Mouse (Mus musculus): ENCODE results near the gene Itgb2l.
"Not testable (repeated sequence)": the region's sequence is repeated elsewhere in the genome, so short reads cannot be mapped to it uniquely, and the experiment has no call there.

Gene Itgb2l

GRCm38 (mm10) chr16:96443468-96443867 lies at the start of gene Itgb2l:
Gene Itgb2l, minus strand, starts transcription at chr16:96443619.
- in situ Hi-C loops (cut with MboI; ENCODE audit: low pct_unique_long_range_greater_than_20kb in 1 of 2, low sequenced_read_pairs in 2 of 2, unreplicated experiment in 1 of 2): no loop called here

DNA sequence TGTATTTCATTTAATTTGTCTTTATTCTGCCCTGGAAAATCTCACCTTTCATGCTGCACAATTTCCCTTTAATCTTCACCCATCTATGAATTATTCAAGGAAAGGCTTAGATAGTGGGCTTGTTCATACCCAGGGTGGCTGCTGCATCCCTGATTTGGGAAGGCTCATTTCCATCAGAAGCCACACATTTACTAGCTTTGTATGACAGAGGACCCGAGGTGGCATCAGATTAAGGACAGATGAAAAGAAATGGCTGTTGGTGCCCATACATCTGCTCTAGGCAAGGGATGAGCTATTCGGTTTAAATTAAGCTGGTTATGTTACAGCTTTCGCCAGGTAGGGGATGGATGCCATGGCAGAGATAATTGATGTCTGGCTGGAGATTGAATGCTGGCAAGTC lies 48.1 kb upstream of the Itgb2l start:
- in situ Hi-C loops (cut with MboI; ENCODE audit: low pct_unique_long_range_greater_than_20kb in 1 of 2, low sequenced_read_pairs in 2 of 2, unreplicated experiment in 1 of 2): no loop called here

DNA sequence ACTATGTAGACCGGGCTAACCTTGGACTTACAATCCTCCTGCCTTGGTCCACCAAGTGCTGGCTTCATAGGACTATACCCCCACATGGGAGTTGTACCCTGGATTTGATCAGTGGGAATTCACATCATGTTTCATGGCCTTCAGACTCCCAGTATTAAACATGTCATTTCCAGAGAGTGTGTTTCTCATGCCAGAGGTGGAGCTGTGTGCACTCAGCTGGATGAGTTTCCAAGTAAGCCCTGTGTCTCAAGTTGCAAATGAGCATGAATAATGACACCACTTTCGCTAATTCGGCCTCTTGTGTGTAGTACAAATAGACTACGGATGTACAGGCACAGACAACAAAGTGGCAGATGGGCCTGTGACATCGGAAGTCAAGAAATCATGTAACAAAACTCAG lies 44.6 kb upstream of the Itgb2l start:
- in situ Hi-C loops (cut with MboI; ENCODE audit: low pct_unique_long_range_greater_than_20kb in 1 of 2, low sequenced_read_pairs in 2 of 2, unreplicated experiment in 1 of 2): no loop called here

- in situ Hi-C loops (cut with MboI; ENCODE audit: low pct_unique_long_range_greater_than_20kb in 1 of 2, low sequenced_read_pairs in 2 of 2, unreplicated experiment in 1 of 2): no loop called here
Measured at GRCm38 (mm10) chr16:96487007-96487684, 43.7 kb upstream of the Itgb2l start.

DNA sequence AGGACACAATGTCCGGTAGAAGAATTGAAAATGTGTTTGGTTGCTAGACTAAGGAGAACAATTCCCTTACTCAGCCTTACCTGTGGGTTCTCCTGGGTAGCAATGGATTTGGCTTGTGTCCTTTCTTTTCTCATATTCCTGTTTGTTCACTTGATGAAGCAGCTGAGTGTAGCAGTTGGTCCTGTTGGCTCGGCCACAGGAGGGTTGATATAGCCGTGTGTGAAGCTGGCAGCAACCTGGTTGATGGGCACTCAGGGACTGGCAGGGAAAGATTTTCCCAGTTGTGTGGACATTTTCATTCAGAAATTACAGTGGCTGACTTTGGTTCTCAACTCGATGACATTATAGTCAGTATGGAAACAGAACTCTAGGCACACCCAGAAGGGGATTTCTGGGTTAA lies 38.4 kb upstream of the Itgb2l start:
- in situ Hi-C loops (cut with MboI; ENCODE audit: low pct_unique_long_range_greater_than_20kb in 1 of 2, low sequenced_read_pairs in 2 of 2, unreplicated experiment in 1 of 2): no loop called here

- in situ Hi-C loops (cut with MboI; ENCODE audit: low pct_unique_long_range_greater_than_20kb in 1 of 2, low sequenced_read_pairs in 2 of 2, unreplicated experiment in 1 of 2): loop anchor here in 1 of 2 experiments (10.0 kb wide), 1 partner anchor 191 kb away; no protein-coding TSS in a partner anchor
Measured at GRCm38 (mm10) chr16:96474185-96474584, 30.8 kb upstream of the Itgb2l start.

DNA sequence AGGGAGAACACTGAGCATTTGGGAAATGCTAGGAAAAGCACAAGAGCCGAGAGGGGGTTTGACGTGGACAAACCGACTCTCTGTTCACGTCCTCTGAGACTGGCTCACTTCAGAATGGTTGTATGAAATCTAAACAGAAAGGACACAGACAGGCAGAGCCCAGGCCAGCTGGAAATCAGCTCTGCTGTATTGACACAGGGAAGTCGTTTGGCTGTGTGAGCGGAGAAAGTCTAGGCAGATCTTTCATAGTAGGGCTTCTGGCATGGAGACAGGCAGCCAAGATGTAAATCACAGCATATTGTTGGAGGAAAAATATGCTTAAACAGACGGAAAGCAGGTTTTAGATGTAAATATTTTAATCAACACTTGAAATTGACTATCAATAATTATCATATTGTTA lies 29.4 kb upstream of the Itgb2l start:
- in situ Hi-C loops (cut with MboI; ENCODE audit: low pct_unique_long_range_greater_than_20kb in 1 of 2, low sequenced_read_pairs in 2 of 2, unreplicated experiment in 1 of 2): loop anchor here in 1 of 2 experiments (10.0 kb wide), 1 partner anchor 192 kb away; no protein-coding TSS in a partner anchor

DNA sequence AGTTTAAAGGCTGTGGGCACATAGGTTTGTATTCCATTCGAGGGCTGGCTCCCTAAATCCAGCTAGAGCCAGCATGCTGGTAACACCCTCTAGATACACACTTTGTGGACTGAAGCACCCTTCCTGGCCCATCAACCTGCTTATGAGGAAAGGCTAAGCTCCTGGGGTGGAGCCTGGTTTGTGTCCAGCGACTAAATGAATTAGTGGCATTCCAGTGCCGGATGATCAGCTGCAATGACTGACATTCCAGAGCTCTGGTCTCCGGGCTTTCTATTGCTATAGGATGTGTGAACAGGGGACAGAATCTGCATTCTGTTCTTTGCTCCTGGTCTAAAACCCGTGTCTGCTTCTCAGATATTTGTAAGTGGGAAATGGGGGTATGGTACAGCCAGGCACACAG lies 28.9 kb upstream of the Itgb2l start:
- in situ Hi-C loops (cut with MboI; ENCODE audit: low pct_unique_long_range_greater_than_20kb in 1 of 2, low sequenced_read_pairs in 2 of 2, unreplicated experiment in 1 of 2): loop anchor here in 1 of 2 experiments (10.0 kb wide), 1 partner anchor 192 kb away; no protein-coding TSS in a partner anchor

- in situ Hi-C loops (cut with MboI; ENCODE audit: low pct_unique_long_range_greater_than_20kb in 1 of 2, low sequenced_read_pairs in 2 of 2, unreplicated experiment in 1 of 2): loop anchor here in 1 of 2 experiments (10.0 kb wide), 1 partner anchor 195 kb away; no protein-coding TSS in a partner anchor
Measured at GRCm38 (mm10) chr16:96469640-96470039, 26.2 kb upstream of the Itgb2l start.

GRCm38 (mm10) chr16:96468698-96469097 lies 25.3 kb upstream of the Itgb2l start:
- in situ Hi-C loops (cut with MboI; ENCODE audit: low pct_unique_long_range_greater_than_20kb in 1 of 2, low sequenced_read_pairs in 2 of 2, unreplicated experiment in 1 of 2): no loop called here

- in situ Hi-C loops (cut with MboI; ENCODE audit: low pct_unique_long_range_greater_than_20kb in 1 of 2, low sequenced_read_pairs in 2 of 2, unreplicated experiment in 1 of 2): no loop called here
Measured at GRCm38 (mm10) chr16:96468011-96468410, 24.6 kb upstream of the Itgb2l start.

DNA sequence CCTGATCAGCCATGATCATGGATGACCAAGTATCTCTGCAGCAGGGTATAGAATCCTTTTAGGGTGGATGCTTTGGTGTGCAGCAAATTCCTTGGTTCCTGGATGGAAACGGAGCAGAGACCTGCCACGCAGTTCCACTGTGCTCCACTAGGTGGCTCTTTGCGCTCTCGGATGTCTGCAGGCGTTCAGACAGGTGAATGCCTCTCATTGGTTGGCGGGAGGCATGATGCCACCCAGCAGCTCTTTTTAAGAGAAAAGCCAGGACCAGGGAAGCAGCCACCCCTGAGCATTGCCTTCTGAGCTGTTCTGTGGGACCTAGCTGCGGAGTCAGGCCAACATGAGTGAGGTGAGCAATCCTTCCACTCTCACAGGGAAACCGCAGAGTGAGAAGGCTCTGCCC lies 24.0 kb upstream of the Itgb2l start, which contains the start of gene Pcp4:
TSS of gene Pcp4 (plus strand) at position 162 of the 400 bp plus-strand sequence.
- in situ Hi-C loops (cut with MboI; ENCODE audit: low pct_unique_long_range_greater_than_20kb in 1 of 2, low sequenced_read_pairs in 2 of 2, unreplicated experiment in 1 of 2): no loop called here

- in situ Hi-C loops (cut with MboI; ENCODE audit: low pct_unique_long_range_greater_than_20kb in 1 of 2, low sequenced_read_pairs in 2 of 2, unreplicated experiment in 1 of 2): no loop called here
Measured at GRCm38 (mm10) chr16:96460788-96461187, 17.4 kb upstream of the Itgb2l start.

- in situ Hi-C loops (cut with MboI; ENCODE audit: low pct_unique_long_range_greater_than_20kb in 1 of 2, low sequenced_read_pairs in 2 of 2, unreplicated experiment in 1 of 2): no loop called here
Measured at GRCm38 (mm10) chr16:96459356-96459755, 15.9 kb upstream of the Itgb2l start.

GRCm38 (mm10) chr16:96457612-96458011 lies 14.2 kb upstream of the Itgb2l start:
- in situ Hi-C loops (cut with MboI; ENCODE audit: low pct_unique_long_range_greater_than_20kb in 1 of 2, low sequenced_read_pairs in 2 of 2, unreplicated experiment in 1 of 2): no loop called here

- in situ Hi-C loops (cut with MboI; ENCODE audit: low pct_unique_long_range_greater_than_20kb in 1 of 2, low sequenced_read_pairs in 2 of 2, unreplicated experiment in 1 of 2): no loop called here
Measured at GRCm38 (mm10) chr16:96454086-96454485, 10.7 kb upstream of the Itgb2l start.

- in situ Hi-C loops (cut with MboI; ENCODE audit: low pct_unique_long_range_greater_than_20kb in 1 of 2, low sequenced_read_pairs in 2 of 2, unreplicated experiment in 1 of 2): not testable (repeated sequence)
Measured at GRCm38 (mm10) chr16:96450871-96451270, 7.5 kb upstream of the Itgb2l start.

DNA sequence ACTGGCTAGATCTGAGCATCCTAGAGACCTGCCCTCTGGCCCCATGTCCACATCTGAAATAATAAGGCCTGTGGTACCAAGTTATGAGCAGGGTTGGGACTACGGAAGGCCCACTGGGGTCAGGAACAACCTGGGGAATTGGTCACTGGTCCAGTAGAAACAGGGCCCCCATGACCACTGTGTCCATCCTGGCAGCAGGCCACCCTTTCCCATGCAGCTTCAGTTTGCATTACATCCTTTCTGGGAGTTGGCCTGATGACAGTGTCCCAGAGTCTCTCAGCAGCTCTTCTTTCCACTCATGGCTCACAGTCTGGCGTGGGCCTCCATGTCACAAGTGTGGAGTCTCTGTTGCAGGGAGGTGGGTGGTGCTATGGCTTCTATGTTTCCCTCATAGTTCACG lies 1.6 kb downstream of the Itgb2l start:
- in situ Hi-C loops (cut with MboI; ENCODE audit: low pct_unique_long_range_greater_than_20kb in 1 of 2, low sequenced_read_pairs in 2 of 2, unreplicated experiment in 1 of 2): no loop called here

DNA sequence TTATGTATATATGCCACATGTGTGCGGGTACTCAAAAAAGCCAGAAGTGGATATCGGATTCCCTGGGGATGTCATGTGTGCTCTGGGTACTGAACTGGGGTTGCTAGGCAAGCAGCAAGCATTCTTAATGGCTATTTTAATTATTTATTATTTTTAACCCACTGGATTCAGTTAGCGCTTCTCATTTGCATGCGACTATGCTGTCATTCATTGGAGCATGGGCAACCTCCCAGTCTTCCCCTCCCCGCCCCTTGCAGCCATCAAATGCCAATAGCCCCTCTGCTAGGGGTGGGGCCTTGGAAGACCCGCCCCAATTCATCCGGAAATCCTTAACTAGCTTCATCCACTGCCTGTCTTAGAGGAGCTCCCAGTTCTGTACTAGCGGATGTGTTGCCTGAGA lies 2.5 kb downstream of the Itgb2l start:
- in situ Hi-C loops (cut with MboI; ENCODE audit: low pct_unique_long_range_greater_than_20kb in 1 of 2, low sequenced_read_pairs in 2 of 2, unreplicated experiment in 1 of 2): no loop called here

GRCm38 (mm10) chr16:96439682-96440081 lies 3.7 kb downstream of the Itgb2l start:
- in situ Hi-C loops (cut with MboI; ENCODE audit: low pct_unique_long_range_greater_than_20kb in 1 of 2, low sequenced_read_pairs in 2 of 2, unreplicated experiment in 1 of 2): no loop called here
